In the genomic region with DNA sequence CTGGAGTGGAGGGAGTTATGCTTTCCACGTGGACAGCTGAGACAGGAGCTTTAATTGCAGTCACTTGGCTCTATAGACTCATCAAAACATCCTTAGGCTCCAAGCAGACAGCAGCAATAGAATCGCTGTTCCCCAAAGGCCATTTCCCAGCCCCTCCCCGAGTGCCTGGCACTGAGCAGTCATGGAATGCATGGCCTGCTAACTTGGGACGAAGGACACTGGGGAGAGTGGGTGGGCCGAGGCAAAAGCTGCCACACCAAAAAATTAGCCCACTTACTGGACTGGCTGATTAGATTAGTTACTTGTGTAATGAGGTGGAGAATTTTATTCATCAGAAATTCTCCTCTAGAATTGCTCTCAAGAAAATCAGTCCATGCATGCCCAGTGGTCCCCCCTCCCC, we compare ENCODE assay signal across 23 mouse cellular contexts.
A peak's percentile ranks its signal among the peaks of the same experiment; 100 is the strongest.
DNase-seq lines count a peak whose midpoint lies in the region; TF ChIP-seq lines count a peak whose summit lies in the region.
"Had no signal": no experiment of that assay in that cellular context is flagged by ENCODE, and none has a peak within 500 bp of the region (broad histone marks: within the 10 kb centered on the region; RNA-seq: fewer than 3 reads in every experiment).

No protein-coding gene starts in this region.

- H3K36me3 ChIP-seq in myocyte (ENCODE audit: control insufficient read depth, insufficient read depth) = no peaks in the 10 kb centered on the region
- H3K36me3 ChIP-seq in small intestine, adult 2 months (ENCODE audit: control insufficient read depth, insufficient read depth, low read length) = no peaks in the 10 kb centered on the region
- H3K36me3 ChIP-seq: embryonic facial prominence, embryonic 10.5 days; embryonic facial prominence, embryonic 13.5 days; forebrain, embryonic 12.5 days; forebrain, embryonic 15.5 days; heart, embryonic 13.5 days; hindbrain, embryonic 13.5 days; intestine, embryonic 15.5 days had no signal

- H3K79me2 ChIP-seq in myocyte (ENCODE audit: control insufficient read depth, insufficient read depth) = no peaks in the 10 kb centered on the region

- peak; percentile 85 for DNase-seq in heart, adult 11 months
- DNase-seq in heart, postnatal 36 days = no peak
- peak; percentile 63 for DNase-seq in Muller cell, postnatal 12 days (ENCODE audit: inconsistent ontology term)
- DNase-seq in layer of hippocampus, postnatal 36 days = no peak
- DNase-seq: adrenal gland, adult 8-10 months; adrenal gland, postnatal 25 days; cerebellum, adult 11-12 months; cerebellum, adult 8-10 months; cerebellum, postnatal 10 days; cerebellum, postnatal 36 days; embryo, embryonic 11 days; gastrocnemius, postnatal 36 days; heart, postnatal 14 days had no signal

- TF ChIP-seq POLR2A in myocyte (IDR thresholded peaks at IDR 0.05; ENCODE audit: insufficient read length, low read depth) = no peak
- no peak for TF ChIP-seq POLR2A in small intestine, adult 2 months (IDR thresholded peaks at IDR 0.05; ENCODE audit: low read depth, low read length)

- H3ac ChIP-seq in myocyte (ENCODE audit: control insufficient read depth, insufficient read length) = no peak overlapping the region

- H3K27ac ChIP-seq in small intestine, adult 2 months (ENCODE audit: insufficient read depth, low read depth, low read length) = 0 out of 2 replicates have a peak overlapping the region, but pooled peaks have one; percentile 5
- H3K27ac ChIP-seq: embryonic facial prominence, embryonic 10.5 days; embryonic facial prominence, embryonic 13.5 days; forebrain, embryonic 12.5 days; forebrain, embryonic 15.5 days; heart, embryonic 13.5 days; hindbrain, embryonic 13.5 days; intestine, embryonic 15.5 days had no signal

- no peaks in the 10 kb centered on the region for H3K27me3 ChIP-seq in myocyte (ENCODE audit: control insufficient read depth, insufficient read depth, insufficient read length)
- no peaks in the 10 kb centered on the region for H3K27me3 ChIP-seq in small intestine, adult 2 months (ENCODE audit: control insufficient read depth, insufficient read depth, low read length)
- H3K27me3 ChIP-seq: embryonic facial prominence, embryonic 13.5 days; forebrain, embryonic 15.5 days; heart, embryonic 13.5 days; hindbrain, embryonic 13.5 days; intestine, embryonic 15.5 days had no signal

- H3K4me1 ChIP-seq in small intestine, adult 2 months (ENCODE audit: control insufficient read depth, insufficient read depth, insufficient read length, low read length) = peaks cover 2% of the 10 kb centered on the region
- H3K4me1 ChIP-seq: forebrain, embryonic 15.5 days; intestine, embryonic 15.5 days had no signal

- intact Hi-C loops in heart, postnatal 36 days (cut with DNase I) = no loop called here

- WGBS in small intestine, adult 2 months = 76% methylated on average over 5 of the region's 5 CpGs

- no peak overlapping the region for H3K4me3 ChIP-seq in myocyte
- H3K4me3 ChIP-seq in small intestine, adult 2 months (ENCODE audit: low read depth, low read length) = no peak overlapping the region
- H3K4me3 ChIP-seq: embryonic facial prominence, embryonic 10.5 days; embryonic facial prominence, embryonic 13.5 days; erythroblast, embryonic 14.5 days; forebrain, embryonic 12.5 days; forebrain, embryonic 15.5 days; heart, embryonic 13.5 days; hindbrain, embryonic 13.5 days; intestine, embryonic 15.5 days had no signal

- TF ChIP-seq CTCF in small intestine, adult 2 months (IDR thresholded peaks at IDR 0.05; ENCODE audit: extremely low read depth, insufficient read length, insufficient replicate concordance, low read depth, low read length) = no peak

- peak overlapping the region; percentile 51 for H3K4me2 ChIP-seq in myocyte (ENCODE audit: low read depth)
- H3K4me2 ChIP-seq: embryonic facial prominence, embryonic 13.5 days; forebrain, embryonic 12.5 days; forebrain, embryonic 15.5 days; heart, embryonic 13.5 days; hindbrain, embryonic 13.5 days; intestine, embryonic 15.5 days had no signal

TF ChIP-seq in myocyte, 11 proteins besides CTCF, POLR2A, EP300 and RAD21:
- no peak for TF ChIP-seq CEBPB (IDR thresholded peaks at IDR 0.05; ENCODE audit: insufficient read depth, poor library complexity, severe bottlenecking)
- no peak for TF ChIP-seq MYOD1 (IDR thresholded peaks at IDR 0.05; ENCODE audit: control insufficient read depth in 1 of 3, insufficient read length in 2 of 3, low read depth in 2 of 3)
- no peak for TF ChIP-seq MYOG (IDR thresholded peaks at IDR 0.05; ENCODE audit: control insufficient read depth in 1 of 3, insufficient read depth in 1 of 3, insufficient read length in 2 of 3, low read depth in 2 of 3)
- TF ChIP-seq REST (IDR thresholded peaks at IDR 0.05; ENCODE audit: insufficient read depth, insufficient read length) = no peak
- no peak for TF ChIP-seq USF1 (IDR thresholded peaks at IDR 0.05; ENCODE audit: low read depth)
- no peak for TF ChIP-seq TCF3 (IDR thresholded peaks at IDR 0.05; ENCODE audit: insufficient read length, low read depth)
- TF ChIP-seq MAX (IDR thresholded peaks at IDR 0.05; ENCODE audit: low read depth) = no peak
- no peak for TF ChIP-seq TCF12 (IDR thresholded peaks at IDR 0.05; ENCODE audit: insufficient read depth, poor library complexity, severe bottlenecking)
- TF ChIP-seq SRF (IDR thresholded peaks at IDR 0.05; ENCODE audit: control insufficient read depth, insufficient read length, low read depth) = no peak
- no peak for TF ChIP-seq POLR2AphosphoS2 (IDR thresholded peaks at IDR 0.05; ENCODE audit: insufficient read length, low read depth)
- no peak for TF ChIP-seq E2F4 (IDR thresholded peaks at IDR 0.05; ENCODE audit: insufficient read depth)

Comparison
In these comparisons a context has a peak if more than half of its experiments do, and no peak if none do; other contexts are left out.
1. DNase-seq: peak in heart, adult 11 months (single experiment) and Muller cell, postnatal 12 days (single experiment); none in heart, postnatal 36 days (0 of 2) and layer of hippocampus, postnatal 36 days (0 of 2).